Mouse (Mus musculus) common myeloid progenitor, adult 5-6 weeks (primary cell): Measurements from ENCODE around the gene Fpgs. TPM values are rescaled to one million over a fixed set of nuclear protein-coding genes. Genes with fewer than 3 reads are reported as not detected.

ENCODE experiments used
- ATAC-seq: replicated peaks from 2 replicates; pipeline ENCODE4 v1.8.0; 2016; ENCODE audit warnings: low read depth, mild to moderate bottlenecking, moderate TSS enrichment, inconsistent platforms; ENCODE audit not compliant: poor library complexity, severe bottlenecking
- total RNA-seq: library from RNA; stranded (forward); fragments of 200-1000, 187-1606 nt; gene quantifications from 2 replicates; pipeline ENCODE4 v1.2.3, GENCODE M21; 2017

Gene Fpgs
- total RNA-seq, result 27.2 and 39.8 TPM in 2 replicates

GRCm38 (mm10) chr2:32704021-32704421 is at the start of gene Fpgs:
Fpgs (minus strand) TSS chr2:32704145.
- ATAC-seq, result no peak

GRCm38 (mm10) chr2:32752181-32752580 is 48.2 kb upstream of the Fpgs start:
- no peak for ATAC-seq

- ATAC-seq, result no peak
Measured at GRCm38 (mm10) chr2:32751665-32752033, 47.7 kb upstream of the Fpgs start.

GRCm38 (mm10) chr2:32750887-32751664 is 47.1 kb upstream of the Fpgs start:
- ATAC-seq, result no peak

GRCm38 (mm10) chr2:32750199-32750598 is 46.3 kb upstream of the Fpgs start:
- ATAC-seq, result no peak

- ATAC-seq, result no peak
Measured at GRCm38 (mm10) chr2:32749082-32749481, 45.1 kb upstream of the Fpgs start.

- ATAC-seq, result peak; percentile 54; the same call in 1 of the 2 replicates
Measured at GRCm38 (mm10) chr2:32744272-32744982, 40.5 kb upstream of the Fpgs start.

- ATAC-seq, result no peak
Measured at GRCm38 (mm10) chr2:32742173-32742531, 38.2 kb upstream of the Fpgs start.

- no peak for ATAC-seq
Measured at GRCm38 (mm10) chr2:32741273-32742172, 37.6 kb upstream of the Fpgs start.

GRCm38 (mm10) chr2:32740916-32741272 is 36.9 kb upstream of the Fpgs start, which contains the start of gene 6330409D20Rik:
6330409D20Rik (minus strand) TSS chr2:32741016.
- no peak for ATAC-seq

- ATAC-seq, result no peak
Measured at GRCm38 (mm10) chr2:32739311-32739710, 35.4 kb upstream of the Fpgs start.

- no peak for ATAC-seq
Measured at GRCm38 (mm10) chr2:32737008-32737407, 33.1 kb upstream of the Fpgs start.

- ATAC-seq, result peak; percentile 36
Measured at GRCm38 (mm10) chr2:32736306-32736829, 32.4 kb upstream of the Fpgs start.

- ATAC-seq, result no peak
Measured at GRCm38 (mm10) chr2:32734933-32735332, 31.0 kb upstream of the Fpgs start.

- ATAC-seq, result no peak
Measured at GRCm38 (mm10) chr2:32734480-32734879, 30.5 kb upstream of the Fpgs start.

GRCm38 (mm10) chr2:32732695-32733094 is 28.8 kb upstream of the Fpgs start:
- ATAC-seq, result no peak

- no peak for ATAC-seq
Measured at GRCm38 (mm10) chr2:32731911-32732310, 28.0 kb upstream of the Fpgs start.

- ATAC-seq, result no peak
Measured at GRCm38 (mm10) chr2:32730854-32731253, 26.9 kb upstream of the Fpgs start.

GRCm38 (mm10) chr2:32729547-32729946 is 25.6 kb upstream of the Fpgs start:
- ATAC-seq, result no peak

GRCm38 (mm10) chr2:32728463-32728862 is 24.5 kb upstream of the Fpgs start:
- no peak for ATAC-seq
